Mouse (Mus musculus) G1E-ER4 (cell line): Measurements from ENCODE around the gene Cyp2d9. TPM values are rescaled to one million over a fixed set of nuclear protein-coding genes. Genes with fewer than 3 reads are reported as not detected.

Experiments used
- GATA1 ChIP-seq: IDR thresholded peaks from one replicate; pipeline ENCODE4 v1.8.0; 2012; ENCODE audit warnings: low read length, inconsistent platforms
- polyA plus RNA-seq: library from polyadenylated mRNA; stranded (reverse); fragments of >175 nt; gene quantifications from 2 replicates; pipeline ENCODE4 v1.2.3, GENCODE M21; 2012

Cyp2d9 gene
- polyA plus RNA-seq, 1 experiment = not detected

DNA sequence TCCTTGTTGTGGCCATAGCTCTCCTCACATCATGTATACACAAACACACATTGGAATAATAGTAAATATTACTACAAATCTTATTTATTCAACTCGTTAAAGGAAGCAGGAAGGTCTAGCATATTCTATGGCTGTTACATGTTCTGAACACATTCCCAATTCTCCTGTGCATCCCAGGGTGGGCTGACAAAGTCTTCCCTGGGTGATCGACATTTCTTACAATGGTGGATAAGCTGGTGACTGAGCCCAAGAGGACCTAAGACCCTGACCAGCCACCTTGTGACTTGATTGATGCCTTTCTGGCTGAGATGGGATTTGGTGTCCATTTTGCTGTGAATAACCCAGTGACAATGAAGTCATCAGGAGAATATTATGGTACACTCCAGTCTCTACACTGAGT lies 2.4 kb downstream of the Cyp2d9 start:
- no peak for TF ChIP-seq GATA1

DNA sequence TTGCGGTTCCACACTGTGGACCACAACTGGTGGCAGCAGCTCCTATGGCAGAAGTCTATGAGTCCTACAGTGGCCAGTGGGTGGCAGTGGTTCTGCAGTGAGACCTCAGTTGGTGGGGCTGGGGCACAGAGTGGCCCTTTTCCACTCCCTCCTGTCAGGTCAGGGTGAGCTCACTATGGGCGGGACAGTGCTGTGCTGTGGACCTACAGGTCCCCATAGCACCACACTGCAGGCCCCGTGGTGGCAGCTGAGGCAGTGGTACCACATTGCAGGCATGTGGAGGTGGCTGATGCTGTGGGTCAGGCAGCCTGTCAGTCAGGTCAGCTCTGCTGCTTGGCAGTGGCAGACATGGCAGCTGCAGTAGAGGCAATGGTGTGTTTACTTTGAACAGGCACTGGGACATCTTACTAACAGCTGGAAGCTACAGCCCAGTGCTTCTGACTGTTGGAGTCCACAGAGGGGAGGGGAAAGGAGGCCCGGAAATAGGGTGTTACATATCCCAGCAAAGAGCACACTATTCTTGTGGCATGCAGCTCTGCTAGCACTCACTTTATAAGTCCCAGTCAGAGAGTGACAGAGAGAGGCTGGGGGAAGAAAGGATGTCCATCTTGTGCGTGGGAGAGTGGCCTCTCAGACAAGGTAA lies 4.9 kb downstream of the Cyp2d9 start:
- TF ChIP-seq GATA1 = no peak

DNA sequence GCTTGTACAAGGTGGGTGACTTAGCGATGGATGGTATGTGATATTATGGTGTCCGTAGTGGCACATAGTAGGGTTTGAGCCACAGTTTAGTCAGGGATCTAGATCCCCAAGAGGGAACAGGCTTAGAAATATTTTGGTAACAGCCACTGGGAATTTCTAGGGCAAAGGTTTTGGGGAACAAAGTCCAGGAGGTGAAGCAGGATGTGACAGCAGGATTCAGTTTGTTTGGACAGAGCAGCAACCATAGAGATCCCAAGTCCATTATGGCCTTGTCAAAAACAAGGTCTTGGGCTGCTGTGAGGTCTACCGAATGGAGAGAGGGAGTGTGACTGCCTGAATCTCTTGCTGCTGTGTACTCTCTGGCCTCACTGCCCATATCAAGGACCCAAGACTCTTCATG lies 10.4 kb downstream of the Cyp2d9 start:
- no peak for TF ChIP-seq GATA1

DNA sequence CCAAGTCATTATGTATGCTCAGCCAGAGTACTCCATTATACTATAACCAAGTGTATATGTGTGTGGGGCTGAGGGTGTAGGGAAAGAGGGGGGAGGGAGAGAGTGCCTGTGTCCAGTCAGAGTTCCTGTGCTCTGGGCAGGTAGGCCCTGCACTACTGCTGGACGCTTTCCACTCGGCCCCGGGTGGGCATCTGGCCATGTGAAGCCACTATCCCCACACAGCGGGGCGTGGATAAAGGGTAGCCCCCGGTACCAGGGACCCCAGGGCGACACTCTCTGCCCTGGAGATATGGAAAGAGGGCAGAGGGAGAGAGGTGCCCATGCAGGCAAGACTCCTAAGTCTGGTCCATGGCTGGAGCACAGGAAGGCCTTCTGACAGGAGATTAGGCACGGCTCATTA lies 12.0 kb downstream of the Cyp2d9 start:
- TF ChIP-seq GATA1 = no peak

DNA sequence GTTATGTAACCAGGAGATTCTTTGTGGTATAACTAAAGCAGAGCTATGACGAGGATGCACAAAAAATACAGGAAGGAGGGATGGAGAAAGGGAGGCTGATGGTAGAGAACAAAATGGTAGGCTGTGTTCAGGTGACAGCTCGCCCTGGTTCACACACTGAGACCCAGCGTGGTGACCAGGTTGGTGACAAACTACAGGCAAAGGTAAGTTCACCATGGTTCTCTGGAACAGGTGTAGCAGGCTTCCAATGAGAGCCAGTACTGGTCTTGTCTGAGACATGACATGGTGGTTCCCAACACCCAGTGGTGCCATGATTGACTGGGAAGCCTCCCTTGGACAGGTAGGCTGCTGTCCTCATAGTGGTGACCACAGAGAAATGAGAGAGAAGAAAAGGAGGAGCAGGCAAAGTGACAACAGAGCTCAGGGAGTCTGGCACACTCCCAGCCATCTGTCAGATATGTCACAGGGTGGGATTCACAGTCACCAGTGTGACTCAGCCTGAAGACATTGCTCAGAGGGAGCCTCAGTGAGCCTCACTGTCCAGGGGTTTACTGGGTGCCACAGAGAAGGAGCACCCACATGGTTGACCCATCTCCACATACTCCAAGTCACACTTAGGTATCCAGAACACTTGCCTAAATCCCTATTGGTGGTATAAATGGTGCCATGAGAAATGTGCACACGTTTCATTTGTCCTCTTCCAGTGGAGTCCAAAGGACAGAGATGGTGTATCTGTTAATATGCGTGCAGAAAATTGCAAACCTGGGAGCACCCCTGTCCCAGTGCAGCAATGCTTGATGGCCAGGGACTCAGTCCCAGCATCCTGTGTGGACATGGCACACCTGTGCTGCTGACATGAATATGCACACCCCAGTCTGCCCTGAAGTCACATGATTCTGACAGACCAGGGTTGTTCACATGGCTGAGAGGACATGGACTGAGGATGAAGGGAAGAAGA lies 24.1 kb downstream of the Cyp2d9 start:
- TF ChIP-seq GATA1 = no peak

DNA sequence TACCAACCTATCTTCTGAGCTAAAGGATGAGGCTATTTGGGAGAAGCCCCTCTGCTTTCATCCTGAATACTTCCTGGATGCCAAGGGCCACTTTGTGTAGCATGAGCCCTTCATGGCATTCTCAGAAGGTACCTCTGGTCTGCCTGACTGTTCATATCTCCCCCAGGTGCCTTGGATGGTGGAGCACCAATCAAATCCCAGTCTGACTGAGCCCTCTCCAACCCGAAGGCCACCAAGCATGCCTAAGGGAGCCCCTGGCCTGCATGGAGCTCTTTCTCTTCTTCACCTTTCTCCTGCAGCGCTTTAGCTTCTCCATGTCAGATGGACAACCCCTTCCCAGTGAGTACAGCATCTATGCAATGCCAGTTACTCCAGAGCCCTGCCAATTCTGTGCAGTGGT lies 31.5 kb downstream of the Cyp2d9 start:
- TF ChIP-seq GATA1 = no peak

Other genes with a start within 250 kb of the Cyp2d9 start
- gene Shisa8, start 220.6 kb upstream of the Cyp2d9 start, polyA plus RNA-seq = not detected in 2 replicates
- gene Tnfrsf13c, start 209.1 kb upstream of the Cyp2d9 start, polyA plus RNA-seq = 0.81 and 1.5 TPM in 2 replicates
- gene Cenpm, start 188.7 kb upstream of the Cyp2d9 start, polyA plus RNA-seq = 177 and 187 TPM in 2 replicates
- not detected in 2 replicates for gene 1500009C09Rik, start 181.0 kb upstream of the Cyp2d9 start, polyA plus RNA-seq
- gene Sept3, start 158.5 kb upstream of the Cyp2d9 start, polyA plus RNA-seq = not detected in 2 replicates
- gene Wbp2nl, start 134.5 kb upstream of the Cyp2d9 start, polyA plus RNA-seq = not detected in 2 replicates
- 80.2 and 134 TPM in 2 replicates for gene Naga, start 94.5 kb upstream of the Cyp2d9 start, polyA plus RNA-seq
- gene Pheta2, start 94.5 kb upstream of the Cyp2d9 start, polyA plus RNA-seq = 14.1 and 19.9 TPM in 2 replicates
- 111 and 132 TPM in 2 replicates for gene Smdt1, start 94.5 kb upstream of the Cyp2d9 start, polyA plus RNA-seq
- gene Ndufa6, start 79.1 kb upstream of the Cyp2d9 start, polyA plus RNA-seq = 293 and 322 TPM in 2 replicates
- 0.10 TPM in 1 of 2 replicates, not detected in the other for gene Cyp2d22, start 53.2 kb upstream of the Cyp2d9 start, polyA plus RNA-seq
- not detected in 2 replicates for gene Cyp2d11, start 39.4 kb upstream of the Cyp2d9 start, polyA plus RNA-seq
- not detected in 2 replicates for gene Cyp2d10, start 26.2 kb upstream of the Cyp2d9 start, polyA plus RNA-seq
- gene Cyp2d12, start 121.6 kb downstream of the Cyp2d9 start, polyA plus RNA-seq = not detected in 2 replicates
- gene Cyp2d34, start 187.5 kb downstream of the Cyp2d9 start, polyA plus RNA-seq = not detected in 2 replicates